Mouse (Mus musculus) hindbrain, embryonic 15.5 days (tissue): ENCODE data around the gene Dlgap1. TPM values are rescaled to one million over a fixed set of nuclear protein-coding genes. Genes with fewer than 3 reads are reported as not detected.
"Not testable (repeated sequence)": the region's sequence is repeated elsewhere in the genome, so short reads cannot be mapped to it uniquely, and the experiment has no call there.

ENCODE experiments used
- ATAC-seq: fragments of 200-750 bp; cut with Nextera tagmentation; 2 replicates; pipeline ENCODE4 v1.8.0; 2017; ENCODE audit warnings: low read depth, moderate number of reproducible peaks, moderate TSS enrichment; ENCODE audit not compliant: low FRiP score
- H3K27ac ChIP-seq: fragments of 300-500 bp; sonication (generic); replicated peaks from 2 replicates; pipeline ENCODE4 v1.5.1; 2015; ENCODE audit warnings: mild to moderate bottlenecking, inconsistent platforms
- H3K27me3 ChIP-seq: fragments of 300-500 bp; sonication (generic); 2 replicates; pipeline ENCODE4 v1.6.1; 2015; ENCODE audit warnings: control low read depth, inconsistent platforms
- H3K36me3 ChIP-seq: fragments of 300-500 bp; sonication (generic); 2 replicates; pipeline ENCODE4 v1.6.1; 2015; ENCODE audit warnings: control low read depth, inconsistent platforms
- H3K4me1 ChIP-seq: fragments of 300-500 bp; sonication (generic); replicated peaks from 2 replicates; pipeline ENCODE4 v1.6.1; 2015; ENCODE audit warnings: control low read depth, inconsistent platforms
- H3K4me2 ChIP-seq: fragments of 300-500 bp; sonication (generic); 2 replicates; pipeline ENCODE4 v1.6.1; 2015; ENCODE audit warnings: moderate library complexity, mild to moderate bottlenecking, inconsistent platforms
- H3K4me3 ChIP-seq: fragments of 300-500 bp; sonication (generic); 2 replicates; pipeline ENCODE4 v1.5.1; 2015; ENCODE audit warnings: mild to moderate bottlenecking, inconsistent platforms
- H3K9ac ChIP-seq: fragments of 300-500 bp; sonication (generic); 2 replicates; pipeline ENCODE4 v1.6.1; 2015; ENCODE audit warnings: inconsistent platforms
- H3K9me3 ChIP-seq: fragments of 300-500 bp; sonication (generic); 2 replicates; pipeline ENCODE4 v1.6.1; 2016; ENCODE audit warnings: control low read depth, inconsistent platforms
- WGBS: fragments of 180-500 bp; shearing (Covaris S2); methylation state at CpG from one replicate; pipeline ENCODE4 v1.1.7; 2015; 5-methylcytosine and 5-hydroxymethylcytosine counted together
- polyA plus RNA-seq: library from polyadenylated mRNA; unstranded; fragments of >200 nt; fragmentation: Nextera tagmentation; extraction: Ambion mirVana; gene quantifications from 2 replicates; pipeline ENCODE4 v1.2.1, GENCODE M21; 2015

The Dlgap1 gene
- polyA plus RNA-seq, 1 experiment from 2014 or later, result 39.5 TPM

DNA sequence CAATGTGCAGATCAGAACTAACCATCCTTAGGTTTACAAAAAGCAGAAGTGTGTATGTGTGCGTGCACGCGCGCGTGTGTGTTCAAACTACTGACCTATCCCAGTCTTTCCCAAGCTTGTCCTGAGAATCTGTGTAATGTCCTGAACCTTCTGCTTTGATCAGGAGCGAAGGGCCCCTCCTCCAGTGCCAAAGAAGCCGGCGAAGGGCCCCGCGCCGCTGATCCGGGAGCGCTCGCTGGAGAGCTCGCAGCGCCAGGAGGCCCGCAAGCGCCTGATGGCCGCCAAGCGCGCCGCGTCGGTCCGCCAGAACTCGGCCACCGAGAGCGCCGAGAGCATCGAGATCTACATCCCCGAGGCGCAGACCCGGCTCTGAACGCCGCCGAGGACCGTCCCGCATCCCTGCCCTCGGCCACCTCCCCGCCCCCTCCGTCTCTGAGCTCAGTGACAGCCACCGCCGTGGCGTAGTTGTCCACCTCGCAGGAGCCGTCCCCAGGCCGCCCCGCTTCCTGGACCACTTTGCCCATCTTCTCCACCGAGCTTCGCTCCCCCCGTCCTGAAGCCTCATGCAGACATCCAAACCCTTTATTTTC, 849.1 kb downstream of the Dlgap1 start:
- H3K4me2 ChIP-seq, result peak overlapping the region; percentile 78
- WGBS, result 4% methylated on average over 43 of the region's 51 CpGs
- peak; percentile 45; the same call in 1 of the 2 replicates for ATAC-seq

DNA sequence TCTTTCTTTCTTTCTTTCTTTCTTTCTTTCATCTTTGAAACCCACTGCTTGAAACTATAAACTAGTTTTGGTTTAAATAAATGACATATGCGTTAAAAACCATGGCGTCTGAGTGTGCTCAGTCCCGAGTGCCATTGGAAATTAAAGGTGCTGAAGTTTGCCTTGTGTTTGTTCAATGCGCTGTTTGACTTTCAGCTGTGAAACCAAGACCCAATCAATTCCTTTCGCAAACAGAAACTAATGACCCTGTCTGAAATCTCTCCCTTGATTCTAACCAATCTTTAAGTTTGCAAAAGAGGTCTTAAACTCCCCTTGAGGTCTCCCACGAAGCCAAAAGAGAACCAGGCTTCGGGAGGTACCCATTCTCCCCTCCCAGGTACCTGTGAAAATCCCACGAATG, 854.2 kb downstream of the Dlgap1 start:
- H3K4me2 ChIP-seq, result no peak overlapping the region
- no peak overlapping the region for H3K9ac ChIP-seq
- peaks cover 17% of the 10 kb centered on the region for H3K27me3 ChIP-seq
- H3K36me3 ChIP-seq, result no peaks in the 10 kb centered on the region
- no peak for ATAC-seq
- H3K9me3 ChIP-seq, result no peaks in the 10 kb centered on the region
- H3K27ac ChIP-seq, result no peak overlapping the region
- 92% methylated on average over 8 of the region's 8 CpGs for WGBS
- H3K4me3 ChIP-seq, result no peak overlapping the region
- H3K4me1 ChIP-seq, result peaks cover 4% of the 10 kb centered on the region

More for the DNA sequence above, 849.1 kb downstream of the Dlgap1 start:
- Histone ChIP-seq H3K36me3 (no peaks in the 10 kb centered on the region), H3K27me3 (peaks cover 34% of the 10 kb centered on the region), H3K9ac (peak overlapping the region; percentile 39; the same call in 1 of the 2 replicates), H3K4me3 (peak overlapping the region; percentile 45), H3K27ac (no peak overlapping the region), H3K9me3 (no peaks in the 10 kb centered on the region), H3K4me1 (peaks cover 10% of the 10 kb centered on the region)

DNA sequence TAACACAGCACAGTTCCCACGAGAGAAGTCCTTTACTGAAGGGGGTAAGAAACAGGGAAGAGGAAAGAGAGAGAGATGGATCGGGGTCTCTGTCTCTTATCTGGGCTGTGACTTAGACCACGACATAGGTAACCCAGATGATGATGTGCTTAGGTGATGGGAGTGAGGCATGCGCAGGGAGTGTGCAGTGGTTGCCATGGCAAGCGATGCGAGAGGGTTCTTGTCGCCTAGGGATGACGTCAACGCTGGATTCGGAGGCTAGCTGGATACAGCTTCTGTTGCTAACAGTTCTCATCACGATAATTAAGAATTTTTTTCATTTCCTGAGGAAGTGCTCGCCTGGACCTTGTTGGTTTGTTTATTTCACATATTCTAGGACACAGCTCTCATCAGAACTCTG, 857.4 kb downstream of the Dlgap1 start:
- H3K36me3 ChIP-seq, result no peaks in the 10 kb centered on the region
- H3K4me1 ChIP-seq, result no peaks in the 10 kb centered on the region
- ATAC-seq, result no peak
- H3K9ac ChIP-seq, result no peak overlapping the region
- H3K27ac ChIP-seq, result no peak overlapping the region
- no peaks in the 10 kb centered on the region for H3K9me3 ChIP-seq
- no peak overlapping the region for H3K4me2 ChIP-seq
- H3K4me3 ChIP-seq, result no peak overlapping the region
- WGBS, result 76% methylated on average over 12 of the region's 12 CpGs
- H3K27me3 ChIP-seq, result no peaks in the 10 kb centered on the region

DNA sequence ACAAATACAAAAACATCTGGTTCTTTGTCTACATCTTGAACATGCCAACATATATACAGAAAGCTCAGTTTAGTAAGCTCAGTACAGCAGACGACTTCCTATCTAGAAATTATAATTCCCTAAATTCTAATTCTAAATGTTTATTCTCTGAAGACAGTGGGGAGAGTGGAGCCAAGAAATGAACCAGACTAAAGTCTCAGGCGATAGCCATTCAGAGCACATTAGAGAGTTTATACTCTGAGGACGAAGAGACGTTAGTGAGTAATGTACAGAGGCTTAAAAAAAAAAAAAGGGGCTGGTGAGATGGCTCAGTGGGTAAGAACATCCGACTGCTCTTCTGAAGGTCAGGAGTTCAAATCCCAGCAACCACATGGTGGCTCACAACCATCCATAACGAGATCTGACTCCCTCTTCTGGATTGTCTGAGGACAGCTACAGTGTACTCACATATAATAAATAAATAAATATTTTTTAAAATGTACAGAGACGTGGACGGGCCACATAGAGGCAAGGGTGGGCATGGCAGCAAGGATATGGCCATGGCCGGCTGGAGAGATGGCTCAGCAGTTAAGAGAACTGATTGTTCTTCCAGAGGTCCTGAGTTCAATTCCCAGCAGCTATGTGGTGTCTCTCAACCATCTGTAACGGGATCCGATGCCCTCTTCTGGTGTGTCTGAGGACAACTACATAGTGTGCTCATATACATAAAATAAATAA, 858.7 kb downstream of the Dlgap1 start:
- ATAC-seq, H3K36me3 ChIP-seq, H3K27ac ChIP-seq, H3K9me3 ChIP-seq, H3K27me3 ChIP-seq, H3K4me1 ChIP-seq, H3K4me2 ChIP-seq, H3K4me3 ChIP-seq, H3K9ac ChIP-seq: not testable (repeated sequence)
- WGBS, result 86% methylated on average over 11 of the region's 11 CpGs

DNA sequence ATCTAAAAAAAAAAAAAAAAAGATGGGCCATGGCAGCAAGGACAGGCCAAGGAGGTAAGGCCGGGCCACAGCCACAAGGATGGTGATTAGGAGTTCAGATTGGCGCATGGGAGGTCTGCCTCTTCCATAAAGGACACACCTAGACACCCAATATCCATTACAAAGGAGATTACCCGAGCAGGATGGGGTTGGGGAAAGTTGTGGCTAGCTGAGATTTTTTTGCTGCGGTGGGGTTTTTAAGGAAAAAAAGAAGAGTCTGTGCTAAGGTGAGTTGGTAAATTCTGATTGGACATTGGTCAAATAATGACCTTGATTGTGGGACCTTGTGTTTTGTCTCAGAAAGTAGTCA, 859.3 kb downstream of the Dlgap1 start:
- H3K4me2 ChIP-seq, result no peak overlapping the region
- no peak overlapping the region for H3K4me3 ChIP-seq
- no peaks in the 10 kb centered on the region for H3K36me3 ChIP-seq
- no peaks in the 10 kb centered on the region for H3K27me3 ChIP-seq
- H3K4me1 ChIP-seq, result no peaks in the 10 kb centered on the region
- no peak overlapping the region for H3K9ac ChIP-seq
- H3K9me3 ChIP-seq, result no peaks in the 10 kb centered on the region
- 73% methylated on average over 4 of the region's 4 CpGs for WGBS
- no peak for ATAC-seq
- no peak overlapping the region for H3K27ac ChIP-seq

DNA sequence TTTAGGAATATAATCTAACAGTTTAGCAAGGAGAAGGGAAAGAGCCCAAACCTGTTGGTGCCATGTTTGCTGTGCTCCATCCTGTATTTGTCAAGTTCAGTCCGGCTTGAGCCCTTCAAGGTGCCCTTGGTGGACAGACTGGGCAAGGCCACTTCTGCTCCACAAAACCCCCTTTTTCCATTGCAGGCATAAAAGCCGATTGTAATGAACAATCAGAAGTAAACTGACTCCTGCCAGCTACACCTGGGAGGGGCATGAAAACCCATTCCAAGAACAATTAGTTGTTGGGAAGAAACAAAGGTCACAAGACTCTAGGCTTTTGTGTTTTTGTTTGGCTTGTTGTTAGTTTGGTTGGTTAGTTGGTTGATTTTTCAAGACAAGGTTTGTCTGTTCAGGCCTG, 859.7 kb downstream of the Dlgap1 start:
- no peaks in the 10 kb centered on the region for H3K9me3 ChIP-seq
- no peaks in the 10 kb centered on the region for H3K4me1 ChIP-seq
- H3K27me3 ChIP-seq, result no peaks in the 10 kb centered on the region
- no peak overlapping the region for H3K4me3 ChIP-seq
- WGBS, result 85% methylated on average over 2 of the region's 2 CpGs
- H3K36me3 ChIP-seq, result no peaks in the 10 kb centered on the region
- H3K9ac ChIP-seq, result no peak overlapping the region
- H3K4me2 ChIP-seq, result no peak overlapping the region
- no peak overlapping the region for H3K27ac ChIP-seq
- ATAC-seq, result no peak

DNA sequence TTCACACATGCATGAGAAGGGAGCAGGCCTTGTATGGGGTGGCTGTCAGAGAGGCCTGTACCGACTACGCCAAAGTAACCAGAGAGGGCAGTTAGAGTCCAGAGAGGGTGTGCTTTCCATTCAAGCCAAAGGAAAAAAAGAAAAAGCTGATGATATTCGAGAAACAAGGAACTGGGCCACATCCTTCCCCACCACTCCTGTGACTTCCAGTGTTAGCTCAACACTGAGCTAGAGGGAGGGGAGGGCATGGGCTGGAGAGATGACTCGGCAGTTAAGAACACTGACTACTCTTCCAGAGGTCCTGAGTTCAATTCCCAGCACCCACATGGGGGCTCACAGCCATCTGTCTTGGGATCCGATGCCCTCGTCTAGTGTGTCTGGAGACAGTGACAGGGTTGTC, 860.3 kb downstream of the Dlgap1 start:
- no peak overlapping the region for H3K9ac ChIP-seq
- H3K27ac ChIP-seq, result no peak overlapping the region
- H3K4me2 ChIP-seq, result no peak overlapping the region
- no peak overlapping the region for H3K4me3 ChIP-seq
- H3K27me3 ChIP-seq, result no peaks in the 10 kb centered on the region
- WGBS, result 84% methylated on average over 6 of the region's 6 CpGs
- H3K4me1 ChIP-seq, result no peaks in the 10 kb centered on the region
- no peak for ATAC-seq
- no peaks in the 10 kb centered on the region for H3K9me3 ChIP-seq
- no peaks in the 10 kb centered on the region for H3K36me3 ChIP-seq

DNA sequence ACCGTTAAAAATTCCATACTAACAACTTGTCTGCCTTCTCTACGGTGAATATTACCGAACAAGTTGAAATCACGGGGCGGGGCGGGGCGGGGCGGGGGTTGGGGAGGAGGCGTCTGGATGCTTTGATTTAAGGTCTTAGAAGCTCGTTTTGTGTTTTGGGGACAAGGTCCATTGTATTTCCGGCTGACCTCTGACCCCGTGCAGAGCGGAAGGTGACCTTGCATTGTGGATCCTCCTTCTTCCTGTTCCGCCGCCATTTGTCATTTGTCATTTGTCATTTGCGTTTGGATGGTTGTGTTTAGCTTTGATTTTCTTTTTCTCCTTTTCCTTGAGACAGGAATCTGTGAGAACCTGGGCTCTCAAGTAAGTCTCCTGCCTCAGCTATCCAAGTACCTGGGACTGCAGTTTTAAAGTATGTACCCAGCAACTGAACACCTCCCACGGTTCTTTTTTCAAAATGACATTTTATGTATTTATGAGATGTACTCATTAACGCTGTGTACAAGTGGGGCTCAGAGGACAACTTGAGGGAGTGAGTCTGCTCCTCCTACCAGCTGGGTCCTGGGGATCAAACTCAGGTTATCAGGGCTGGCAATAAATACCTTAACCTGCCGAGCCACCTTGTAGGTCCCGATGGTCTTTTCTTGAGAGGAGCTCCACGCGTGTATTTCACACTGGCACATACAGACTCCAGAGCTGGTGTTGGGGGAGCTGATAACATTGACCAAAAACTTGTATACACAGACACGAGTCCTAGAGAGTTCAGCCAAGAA, 861.3 kb downstream of the Dlgap1 start:
- H3K4me1 ChIP-seq, result peaks cover 5% of the 10 kb centered on the region
- no peak overlapping the region for H3K27ac ChIP-seq
- no peak for ATAC-seq
- no peaks in the 10 kb centered on the region for H3K27me3 ChIP-seq
- no peaks in the 10 kb centered on the region for H3K9me3 ChIP-seq
- no peak overlapping the region for H3K9ac ChIP-seq
- WGBS, result 63% methylated on average over 23 of the region's 23 CpGs
- no peak overlapping the region for H3K4me2 ChIP-seq
- H3K4me3 ChIP-seq, result no peak overlapping the region
- no peaks in the 10 kb centered on the region for H3K36me3 ChIP-seq

DNA sequence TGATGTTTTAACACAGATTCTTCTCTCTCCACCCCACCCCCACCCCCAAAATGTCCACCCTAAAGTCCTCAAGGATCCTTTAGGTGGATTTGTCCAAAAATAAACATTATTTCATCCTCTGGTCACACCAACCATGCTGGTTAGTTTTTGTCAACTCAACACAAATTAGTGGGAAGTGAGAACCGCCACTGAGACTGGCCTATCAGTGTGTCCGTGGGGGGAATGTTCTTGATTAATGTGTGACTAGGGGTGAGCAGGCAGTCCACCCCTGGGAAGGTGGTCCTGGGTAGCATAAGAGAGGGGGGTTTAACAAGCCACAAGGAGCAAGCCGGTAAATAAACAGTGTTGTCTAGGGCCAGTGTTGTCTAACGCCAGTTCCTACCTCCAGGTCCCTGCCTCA, 862.7 kb downstream of the Dlgap1 start:
- Histone ChIP-seq H3K27ac (no peak overlapping the region), H3K36me3 (no peaks in the 10 kb centered on the region), H3K27me3 (no peaks in the 10 kb centered on the region), H3K4me2 (no peak overlapping the region), H3K9ac (no peak overlapping the region), H3K4me1 (peaks cover 9% of the 10 kb centered on the region), H3K9me3 (no peaks in the 10 kb centered on the region), H3K4me3 (no peak overlapping the region)
- WGBS, result 77% methylated on average over 4 of the region's 4 CpGs
- ATAC-seq, result no peak

DNA sequence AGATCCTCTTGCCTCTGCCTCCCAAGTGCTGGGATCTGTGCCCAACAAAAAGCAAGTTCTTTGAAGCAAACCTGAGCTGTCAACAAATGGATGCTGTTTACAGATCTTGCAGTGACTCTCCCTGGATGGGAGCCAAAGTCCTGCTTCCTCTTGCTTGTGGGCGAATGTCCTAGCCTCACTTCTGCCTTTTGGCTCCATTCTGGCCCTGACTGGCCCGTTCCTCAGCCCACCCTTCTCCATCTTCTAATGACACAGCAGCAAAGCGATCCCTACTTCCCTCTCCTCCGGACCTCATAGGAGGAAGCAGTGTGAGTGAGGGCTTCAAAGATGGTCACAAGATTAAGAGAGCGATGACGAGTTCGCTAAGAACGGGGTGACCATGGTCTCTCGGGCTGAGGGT, 863.7 kb downstream of the Dlgap1 start:
- Histone ChIP-seq H3K4me1 (peaks cover 9% of the 10 kb centered on the region), H3K27me3 (no peaks in the 10 kb centered on the region), H3K9ac (no peak overlapping the region), H3K36me3 (no peaks in the 10 kb centered on the region), H3K9me3 (no peaks in the 10 kb centered on the region), H3K27ac (no peak overlapping the region), H3K4me3 (no peak overlapping the region), H3K4me2 (no peak overlapping the region)
- WGBS, result 90% methylated on average over 9 of the region's 9 CpGs
- ATAC-seq, result no peak

DNA sequence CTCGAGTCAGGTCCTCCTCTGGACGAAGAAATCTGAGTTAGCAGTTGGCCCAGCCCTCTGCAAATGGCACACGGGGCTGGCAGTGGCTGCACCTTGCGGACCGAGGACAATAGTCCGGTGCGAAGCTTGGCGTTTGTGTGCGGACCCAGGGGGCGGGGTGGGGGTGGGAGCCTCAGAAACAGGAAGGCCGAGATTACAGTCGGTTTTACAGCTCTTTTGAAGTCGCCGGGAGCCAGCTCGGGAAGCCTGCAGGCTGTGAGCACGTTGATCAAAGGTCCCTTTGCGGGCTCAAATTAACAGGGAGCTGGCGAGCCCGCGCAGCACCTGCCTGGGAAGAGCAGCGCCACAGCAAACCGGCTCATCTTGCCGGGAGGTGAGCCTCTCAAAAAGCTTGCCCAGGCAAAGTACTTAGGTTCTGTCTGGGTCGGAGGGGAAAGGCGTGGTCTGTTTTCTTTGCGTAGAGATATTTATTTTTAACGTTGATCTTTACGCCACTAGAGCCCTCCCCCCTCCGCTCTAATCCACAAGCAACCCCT, 865.6 kb downstream of the Dlgap1 start:
- Histone ChIP-seq H3K27me3 (no peaks in the 10 kb centered on the region), H3K27ac (no peak overlapping the region)
- under 1% methylated on average over 29 of the region's 29 CpGs for WGBS

More for the DNA sequence above, 865.6 kb downstream of the Dlgap1 start:
- H3K4me3 ChIP-seq, result peak overlapping the region; percentile 51
- ATAC-seq, result peak; percentile 68
- no peaks in the 10 kb centered on the region for H3K9me3 ChIP-seq
- peaks cover 9% of the 10 kb centered on the region for H3K4me1 ChIP-seq
- peak overlapping the region; percentile 52 for H3K9ac ChIP-seq
- no peaks in the 10 kb centered on the region for H3K36me3 ChIP-seq
- H3K4me2 ChIP-seq, result peak overlapping the region; percentile 97
